Mouse (Mus musculus) liver, embryonic 11.5 days (tissue): ENCODE data around the gene Pfkl. TPM values are rescaled to one million over a fixed set of nuclear protein-coding genes. Genes with fewer than 3 reads are reported as not detected.

ENCODE experiments used
- polyA plus RNA-seq: library from polyadenylated mRNA; unstranded; fragments of >200 nt; fragmentation: Nextera tagmentation; extraction: Ambion mirVana; gene quantifications from 2 replicates; pipeline ENCODE4 v1.2.1, GENCODE M21; 2014

The Pfkl gene
- polyA plus RNA-seq, 1 experiment from 2014 or later: 245 TPM

Other genes with a start within 250 kb of the Pfkl start
- gene Gm3238, start 238.8 kb downstream of the Pfkl start, polyA plus RNA-seq: not detected in 2 replicates
- not detected in 2 replicates for gene Gm7138, start 233.1 kb downstream of the Pfkl start, polyA plus RNA-seq
- gene Gm3250, start 227.5 kb downstream of the Pfkl start, polyA plus RNA-seq: not detected in 2 replicates
- gene Gm7137, start 221.9 kb downstream of the Pfkl start, polyA plus RNA-seq: not detected in 2 replicates
- not detected in 2 replicates for gene Gm9639, start 215.0 kb downstream of the Pfkl start, polyA plus RNA-seq
- not detected in 2 replicates for gene Gm19668, start 210.9 kb downstream of the Pfkl start, polyA plus RNA-seq
- not detected in 2 replicates for gene Gm9507, start 198.2 kb downstream of the Pfkl start, polyA plus RNA-seq
- not detected in 2 replicates for gene Gm2696, start 195.4 kb downstream of the Pfkl start, polyA plus RNA-seq
- not detected in 2 replicates for gene Krtap10-4, start 183.0 kb downstream of the Pfkl start, polyA plus RNA-seq
- not detected in 2 replicates for gene Krtap10-10, start 174.1 kb downstream of the Pfkl start, polyA plus RNA-seq
- gene Gm36176, start 163.3 kb downstream of the Pfkl start, polyA plus RNA-seq: not detected in 2 replicates
- gene Gm10318, start 157.2 kb downstream of the Pfkl start, polyA plus RNA-seq: not detected in 2 replicates
- not detected in 2 replicates for gene Gm3285, start 148.1 kb downstream of the Pfkl start, polyA plus RNA-seq
- gene Lrrc3, start 107.5 kb downstream of the Pfkl start, polyA plus RNA-seq: 8.2 and 10.0 TPM in 2 replicates
- gene Trpm2, start 39.5 kb downstream of the Pfkl start, polyA plus RNA-seq: 1.2 TPM in 2 replicates
- 12.1 and 12.8 TPM in 2 replicates for gene 1810043G02Rik, start 31.6 kb downstream of the Pfkl start, polyA plus RNA-seq
- gene Dnmt3l, start 31.9 kb upstream of the Pfkl start, polyA plus RNA-seq: not detected in 2 replicates
- 0.16 and 0.51 TPM in 2 replicates for gene Aire, start 33.5 kb upstream of the Pfkl start, polyA plus RNA-seq
- gene Icosl, start 59.2 kb upstream of the Pfkl start, polyA plus RNA-seq: 3.5 and 4.2 TPM in 2 replicates
- gene D10Jhu81e, start 159.7 kb upstream of the Pfkl start, polyA plus RNA-seq: 22.9 and 24.3 TPM in 2 replicates
- 30.8 and 35.0 TPM in 2 replicates for gene Pwp2, start 175.1 kb upstream of the Pfkl start, polyA plus RNA-seq
- gene Trappc10, start 234.6 kb upstream of the Pfkl start, polyA plus RNA-seq: 13.3 and 14.3 TPM in 2 replicates